Mouse (Mus musculus): ENCODE measurements around the gene Sap18. TPM values are rescaled to one million over a fixed set of nuclear protein-coding genes. Genes with fewer than 3 reads are reported as not detected.

The Sap18 gene
- polyA plus RNA-seq, 1 experiment: 62.0 TPM

DNA sequence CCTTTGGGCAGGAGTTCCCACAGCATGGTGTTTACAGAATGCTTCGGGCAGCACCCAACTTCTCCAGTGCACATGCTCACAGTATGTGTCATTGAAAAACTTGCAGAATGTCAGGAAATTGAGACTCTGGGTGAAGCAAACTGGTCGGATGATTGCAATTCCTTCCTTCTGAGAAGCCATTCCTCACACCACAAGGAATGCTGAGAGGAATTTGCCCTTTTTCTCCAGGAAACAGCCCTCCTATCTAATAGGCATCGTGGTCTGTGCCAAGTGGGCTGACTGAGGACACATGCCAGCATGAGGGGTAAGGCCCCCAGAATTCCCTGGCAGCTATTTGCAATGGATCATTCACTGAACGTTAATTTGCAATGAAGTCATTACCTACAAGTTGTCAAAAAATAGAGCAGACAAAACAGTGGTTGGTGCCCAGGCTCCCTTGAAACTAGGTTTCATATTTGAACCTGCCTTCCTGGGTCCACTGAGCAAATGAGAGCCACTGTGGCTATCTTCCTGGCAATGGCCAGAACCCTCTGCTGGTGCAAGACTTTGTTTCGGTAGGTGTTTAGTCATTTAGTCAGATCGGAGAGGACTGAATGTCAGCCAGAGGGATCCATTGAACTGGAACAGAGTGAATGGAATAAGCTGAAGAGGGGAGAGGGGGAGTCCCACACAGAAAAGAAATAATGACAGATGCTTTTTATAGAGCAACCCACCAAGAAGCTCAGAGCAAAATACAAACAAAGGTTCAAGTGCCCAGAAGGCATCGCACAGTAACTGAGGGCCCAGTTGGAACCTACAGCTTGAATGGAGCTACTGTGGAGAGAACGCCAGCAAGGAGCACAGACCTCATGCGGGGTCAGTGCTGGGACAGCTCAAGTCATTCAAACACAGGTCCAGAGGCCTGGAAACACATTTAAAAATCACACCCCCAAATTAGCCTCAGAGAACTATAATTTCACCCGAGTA lies 37.2 kb upstream of the Sap18 start:
- Histone ChIP-seq H3K27ac (ENCODE audit: control insufficient read depth, insufficient read depth, low read depth, low read length) (no peak overlapping the region), H3K4me3 (ENCODE audit: control insufficient read depth, low read depth, low read length) (no peak overlapping the region), H3K4me1 (ENCODE audit: control insufficient read depth, insufficient read depth, low read length) (no peaks in the 10 kb centered on the region), H3K27me3 (ENCODE audit: control insufficient read depth, insufficient read depth, low read length) (no peaks in the 10 kb centered on the region), H3K36me3 (ENCODE audit: control insufficient read depth, insufficient read depth, low read length) (no peaks in the 10 kb centered on the region)
- no peak for TF ChIP-seq CTCF (IDR thresholded peaks at IDR 0.05; ENCODE audit: control insufficient read depth, insufficient read depth, insufficient replicate concordance, low read depth, low read length)
- TF ChIP-seq POLR2A (IDR thresholded peaks at IDR 0.05; ENCODE audit: control insufficient read depth, low read depth, low read length): no peak

GRCm38 (mm10) chr14:57769102-57769501 lies 28.9 kb upstream of the Sap18 start:
- no peaks in the 10 kb centered on the region for H3K36me3 ChIP-seq (ENCODE audit: control insufficient read depth, insufficient read depth, low read length)
- TF ChIP-seq CTCF (IDR thresholded peaks at IDR 0.05; ENCODE audit: control insufficient read depth, insufficient read depth, insufficient replicate concordance, low read depth, low read length) (no peak), POLR2A (IDR thresholded peaks at IDR 0.05; ENCODE audit: control insufficient read depth, low read depth, low read length) (no peak)
- H3K4me3 ChIP-seq (ENCODE audit: control insufficient read depth, low read depth, low read length): no peak overlapping the region; the same call in 1 of the 2 replicates
- no peaks in the 10 kb centered on the region for H3K27me3 ChIP-seq (ENCODE audit: control insufficient read depth, insufficient read depth, low read length)
- H3K4me1 ChIP-seq (ENCODE audit: control insufficient read depth, insufficient read depth, low read length): no peaks in the 10 kb centered on the region
- no peak overlapping the region for H3K27ac ChIP-seq (ENCODE audit: control insufficient read depth, insufficient read depth, low read depth, low read length)

DNA sequence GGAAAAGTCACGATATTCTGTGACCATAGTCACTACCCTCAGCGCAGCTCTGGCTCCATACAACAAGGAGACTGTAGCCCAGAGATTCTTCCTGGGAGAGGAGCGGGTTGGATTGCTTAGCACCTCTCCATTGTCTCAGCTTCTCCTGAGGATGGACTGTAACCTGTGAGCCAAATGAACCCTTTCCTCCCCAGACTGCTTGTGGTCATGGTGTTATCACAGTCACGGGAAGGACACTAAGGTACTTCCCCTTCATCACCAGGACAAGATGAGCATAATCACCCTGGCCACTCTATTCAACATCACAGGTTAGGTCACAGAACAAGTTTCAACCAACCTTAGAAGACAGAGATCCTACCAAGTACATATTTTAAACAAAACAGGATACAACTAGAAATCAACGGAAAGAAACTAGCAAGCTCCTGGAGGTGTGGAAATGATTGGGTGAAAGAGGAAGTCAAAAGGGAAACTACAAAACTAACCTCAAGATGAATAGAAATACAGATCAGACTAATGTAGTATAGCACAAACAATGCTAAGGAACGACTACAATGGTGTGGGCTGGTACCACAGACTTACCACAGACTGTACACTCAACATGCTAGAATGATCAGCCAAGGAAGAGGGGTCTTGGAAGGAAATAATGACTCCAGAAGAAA lies 25.7 kb upstream of the Sap18 start:
- no peak for TF ChIP-seq CTCF (IDR thresholded peaks at IDR 0.05; ENCODE audit: control insufficient read depth, insufficient read depth, insufficient replicate concordance, low read depth, low read length)
- TF ChIP-seq POLR2A (IDR thresholded peaks at IDR 0.05; ENCODE audit: control insufficient read depth, low read depth, low read length): no peak
- H3K4me1 ChIP-seq (ENCODE audit: control insufficient read depth, insufficient read depth, low read length): no peaks in the 10 kb centered on the region
- no peaks in the 10 kb centered on the region for H3K27me3 ChIP-seq (ENCODE audit: control insufficient read depth, insufficient read depth, low read length)
- H3K27ac ChIP-seq (ENCODE audit: control insufficient read depth, insufficient read depth, low read depth, low read length): no peak overlapping the region
- no peak overlapping the region for H3K4me3 ChIP-seq (ENCODE audit: control insufficient read depth, low read depth, low read length)
- H3K36me3 ChIP-seq (ENCODE audit: control insufficient read depth, insufficient read depth, low read length): no peaks in the 10 kb centered on the region

- Histone ChIP-seq H3K4me1 (ENCODE audit: control insufficient read depth, insufficient read depth, low read length) (no peaks in the 10 kb centered on the region), H3K27me3 (ENCODE audit: control insufficient read depth, insufficient read depth, low read length) (no peaks in the 10 kb centered on the region), H3K36me3 (ENCODE audit: control insufficient read depth, insufficient read depth, low read length) (no peaks in the 10 kb centered on the region), H3K4me3 (ENCODE audit: control insufficient read depth, low read depth, low read length) (no peak overlapping the region), H3K27ac (ENCODE audit: control insufficient read depth, insufficient read depth, low read depth, low read length) (no peak overlapping the region)
- TF ChIP-seq POLR2A (IDR thresholded peaks at IDR 0.05; ENCODE audit: control insufficient read depth, low read depth, low read length) (no peak), CTCF (IDR thresholded peaks at IDR 0.05; ENCODE audit: control insufficient read depth, insufficient read depth, insufficient replicate concordance, low read depth, low read length) (no peak)
These were observed 10.6 kb upstream of the Sap18 start for GRCm38 (mm10) chr14:57787406-57787805.

- no peak for TF ChIP-seq CTCF (IDR thresholded peaks at IDR 0.05; ENCODE audit: control insufficient read depth, insufficient read depth, insufficient replicate concordance, low read depth, low read length)
- H3K4me1 ChIP-seq (ENCODE audit: control insufficient read depth, insufficient read depth, low read length): no peaks in the 10 kb centered on the region
- no peaks in the 10 kb centered on the region for H3K36me3 ChIP-seq (ENCODE audit: control insufficient read depth, insufficient read depth, low read length)
- no peaks in the 10 kb centered on the region for H3K27me3 ChIP-seq (ENCODE audit: control insufficient read depth, insufficient read depth, low read length)
- no peak overlapping the region for H3K4me3 ChIP-seq (ENCODE audit: control insufficient read depth, low read depth, low read length)
- H3K27ac ChIP-seq (ENCODE audit: control insufficient read depth, insufficient read depth, low read depth, low read length): no peak overlapping the region
These were observed 8.7 kb upstream of the Sap18 start for GRCm38 (mm10) chr14:57789311-57789710.

DNA sequence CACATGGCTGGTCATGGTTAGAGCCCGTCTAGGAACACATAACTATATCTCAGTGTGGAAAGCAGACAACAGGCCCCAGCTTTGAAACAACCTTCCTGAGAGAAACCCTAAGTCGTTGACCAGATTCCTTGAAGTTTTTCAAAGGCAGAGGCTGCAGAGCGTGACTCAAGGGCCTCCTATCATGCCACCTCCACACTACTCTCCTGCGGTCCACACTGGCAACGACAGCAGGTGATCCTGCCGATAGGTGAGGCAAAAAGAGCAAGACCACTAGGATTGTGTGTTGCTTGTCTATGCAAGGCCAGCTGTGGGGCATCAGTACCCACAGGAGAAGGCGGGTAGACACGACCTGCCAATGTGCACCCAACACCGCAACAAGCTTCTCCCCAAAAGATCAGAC lies 8.2 kb upstream of the Sap18 start:
- Histone ChIP-seq H3K36me3 (ENCODE audit: control insufficient read depth, insufficient read depth, low read length) (no peaks in the 10 kb centered on the region), H3K4me3 (ENCODE audit: control insufficient read depth, low read depth, low read length) (no peak overlapping the region), H3K27me3 (ENCODE audit: control insufficient read depth, insufficient read depth, low read length) (no peaks in the 10 kb centered on the region), H3K27ac (ENCODE audit: control insufficient read depth, insufficient read depth, low read depth, low read length) (no peak overlapping the region), H3K4me1 (ENCODE audit: control insufficient read depth, insufficient read depth, low read length) (no peaks in the 10 kb centered on the region)
- TF ChIP-seq POLR2A (IDR thresholded peaks at IDR 0.05; ENCODE audit: control insufficient read depth, low read depth, low read length): no peak
- TF ChIP-seq CTCF (IDR thresholded peaks at IDR 0.05; ENCODE audit: control insufficient read depth, insufficient read depth, insufficient replicate concordance, low read depth, low read length): no peak

DNA sequence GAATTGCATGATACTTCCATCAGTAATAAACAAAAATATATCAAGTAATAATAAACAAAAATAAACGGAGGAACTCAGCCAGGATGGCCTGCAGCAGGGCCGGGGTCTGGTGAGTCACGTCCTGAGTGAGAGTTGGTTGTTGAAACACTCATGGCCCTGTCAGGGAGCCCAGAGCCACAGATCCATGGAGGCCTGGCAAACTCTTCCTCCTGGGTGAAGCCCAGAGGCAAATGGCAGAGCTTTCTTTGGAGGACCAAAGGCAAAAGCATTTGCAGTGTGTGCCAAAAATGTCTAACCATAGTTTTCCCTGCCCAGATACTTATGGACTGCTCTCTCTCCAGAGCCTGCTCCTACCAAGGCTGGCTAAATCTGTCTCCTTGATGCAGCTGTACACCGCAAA lies 6.8 kb upstream of the Sap18 start:
- Histone ChIP-seq H3K4me1 (ENCODE audit: control insufficient read depth, insufficient read depth, low read length) (no peaks in the 10 kb centered on the region), H3K36me3 (ENCODE audit: control insufficient read depth, insufficient read depth, low read length) (no peaks in the 10 kb centered on the region), H3K4me3 (ENCODE audit: control insufficient read depth, low read depth, low read length) (no peak overlapping the region), H3K27ac (ENCODE audit: control insufficient read depth, insufficient read depth, low read depth, low read length) (no peak overlapping the region), H3K27me3 (ENCODE audit: control insufficient read depth, insufficient read depth, low read length) (no peaks in the 10 kb centered on the region)
- TF ChIP-seq POLR2A (IDR thresholded peaks at IDR 0.05; ENCODE audit: control insufficient read depth, low read depth, low read length) (no peak), CTCF (IDR thresholded peaks at IDR 0.05; ENCODE audit: control insufficient read depth, insufficient read depth, insufficient replicate concordance, low read depth, low read length) (no peak)

Data from testis, adult 2 months (tissue).